Mouse (Mus musculus) bone marrow, adult 2 months (tissue): ENCODE results near the gene Hdac11.

Experiments
- CTCF ChIP-seq: fragments of 200-500 bp; IDR thresholded peaks from 2 replicates; pipeline ENCODE4 v1.5.1; 2011; ENCODE audit warnings: low read length, control low read depth; ENCODE audit not compliant: control insufficient read depth, insufficient read depth
- POLR2A ChIP-seq: fragments of 200-500 bp; IDR thresholded peaks from 2 replicates; pipeline ENCODE4 v1.6.1; 2011; ENCODE audit warnings: low read depth, mild to moderate bottlenecking, control low read depth, low read length, borderline replicate concordance; ENCODE audit not compliant: control insufficient read depth

- no peak for TF ChIP-seq POLR2A
- TF ChIP-seq CTCF, result no peak
These were observed 25.6 kb upstream of the Hdac11 start for GRCm38 (mm10) chr6:91130856-91131255.
